Mouse (Mus musculus): Measurements from ENCODE around the gene Afm. TPM values are rescaled to one million over a fixed set of nuclear protein-coding genes. Genes with fewer than 3 reads are reported as not detected.

Gene Afm
- polyA plus RNA-seq, 1 experiment from 2014 or later = 12.8 TPM

DNA sequence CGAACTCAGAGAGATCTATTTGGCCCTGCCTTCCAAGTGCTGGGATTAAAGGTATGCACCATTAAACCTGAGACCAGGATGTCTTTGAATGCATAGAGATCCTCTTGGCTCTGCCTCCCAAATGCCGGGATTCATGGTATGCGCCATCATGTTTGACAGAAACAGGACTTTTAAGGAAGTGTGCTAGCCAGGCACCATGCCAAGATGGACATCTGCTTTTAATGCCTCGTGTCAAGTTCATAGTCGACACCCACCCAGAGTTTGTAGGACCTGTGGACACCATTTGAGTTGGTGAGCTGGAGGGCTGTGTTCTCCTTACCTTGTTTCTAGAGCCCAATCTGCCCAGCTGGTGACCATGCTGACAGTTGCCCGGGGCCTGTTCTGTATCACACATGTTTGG is 73.2 kb downstream of the Afm start:
- ATAC-seq (ENCODE audit: low FRiP score, low TSS enrichment) = no peak
- no peak overlapping the region for H3K4me3 ChIP-seq (ENCODE audit: low read length)
- WGBS = 70% methylated on average over 6 of the region's 6 CpGs
- no peaks in the 10 kb centered on the region for H3K36me3 ChIP-seq (ENCODE audit: insufficient read depth, low read length)
- H3K4me2 ChIP-seq (replicated peaks; ENCODE audit: low read depth, low read length) = no peak overlapping the region
- H3K4me1 ChIP-seq (ENCODE audit: insufficient read depth, low read length) = no peaks in the 10 kb centered on the region
- no peak overlapping the region for H3K27ac ChIP-seq (ENCODE audit: low read length)
- H3K9ac ChIP-seq (replicated peaks; ENCODE audit: low read length) = no peak overlapping the region
- no peaks in the 10 kb centered on the region for H3K27me3 ChIP-seq (ENCODE audit: insufficient read depth, low read length)
- no peaks in the 10 kb centered on the region for H3K9me3 ChIP-seq (ENCODE audit: low read length)

DNA sequence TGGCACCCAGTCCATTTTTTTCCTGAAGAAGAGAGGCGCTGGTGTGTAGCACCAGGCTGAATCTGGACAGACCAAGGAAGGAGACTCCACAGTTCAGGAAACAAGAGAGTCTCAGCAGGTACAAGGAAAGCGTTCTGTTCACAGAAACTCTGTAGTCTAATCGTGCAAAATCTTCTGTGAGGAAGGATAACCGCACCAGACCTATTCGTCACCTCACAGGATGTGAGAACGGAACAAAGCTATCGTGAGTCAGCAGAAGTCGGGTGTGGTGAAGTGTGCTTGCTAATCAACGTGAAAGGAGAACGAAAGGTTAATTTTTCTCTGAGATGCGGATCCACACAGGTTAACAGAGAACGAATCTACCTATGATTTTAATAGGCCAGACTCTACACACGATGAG is 76.2 kb downstream of the Afm start:
- no peak overlapping the region for H3K4me2 ChIP-seq (replicated peaks; ENCODE audit: low read depth, low read length)
- H3K4me1 ChIP-seq (ENCODE audit: insufficient read depth, low read length) = peaks cover 3% of the 10 kb centered on the region; the same call in 1 of the 2 replicates
- WGBS = 76% methylated on average over 13 of the region's 13 CpGs
- H3K36me3 ChIP-seq (ENCODE audit: insufficient read depth, low read length) = no peaks in the 10 kb centered on the region
- no peak overlapping the region for H3K4me3 ChIP-seq (ENCODE audit: low read length)
- H3K27me3 ChIP-seq (ENCODE audit: insufficient read depth, low read length) = no peaks in the 10 kb centered on the region
- H3K27ac ChIP-seq (ENCODE audit: low read length) = no peak overlapping the region
- H3K9me3 ChIP-seq (ENCODE audit: low read length) = no peaks in the 10 kb centered on the region
- no peak for ATAC-seq (ENCODE audit: low FRiP score, low TSS enrichment)
- H3K9ac ChIP-seq (replicated peaks; ENCODE audit: low read length) = no peak overlapping the region

DNA sequence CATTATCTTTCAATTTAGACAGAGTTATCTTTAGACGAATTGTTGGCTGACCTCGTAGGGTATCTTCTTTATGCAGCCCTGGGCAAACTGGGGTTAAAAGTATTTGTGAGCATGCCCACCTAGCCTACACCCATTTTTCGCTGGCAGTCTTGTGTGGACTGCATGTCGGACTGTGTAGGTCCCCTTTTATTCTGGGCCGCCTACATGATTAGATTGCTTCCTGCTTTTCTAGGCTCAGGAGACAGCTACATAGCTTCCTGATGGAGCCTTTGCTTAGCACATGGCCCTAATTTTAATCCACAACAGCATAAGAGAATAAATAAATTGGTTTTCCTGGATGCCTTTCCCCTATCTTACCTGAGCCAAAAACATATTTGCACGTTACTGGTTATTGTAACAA is 77.4 kb downstream of the Afm start:
- Histone ChIP-seq H3K4me3 (ENCODE audit: low read length) (no peak overlapping the region), H3K4me2 (replicated peaks; ENCODE audit: low read depth, low read length) (no peak overlapping the region), H3K36me3 (ENCODE audit: insufficient read depth, low read length) (no peaks in the 10 kb centered on the region), H3K4me1 (ENCODE audit: insufficient read depth, low read length) (peaks cover 3% of the 10 kb centered on the region; the same call in 1 of the 2 replicates), H3K9ac (replicated peaks; ENCODE audit: low read length) (no peak overlapping the region), H3K27me3 (ENCODE audit: insufficient read depth, low read length) (no peaks in the 10 kb centered on the region), H3K9me3 (ENCODE audit: low read length) (no peaks in the 10 kb centered on the region), H3K27ac (ENCODE audit: low read length) (no peak overlapping the region)
- no peak for ATAC-seq (ENCODE audit: low FRiP score, low TSS enrichment)
- WGBS = 77% methylated on average over 6 of the region's 6 CpGs

DNA sequence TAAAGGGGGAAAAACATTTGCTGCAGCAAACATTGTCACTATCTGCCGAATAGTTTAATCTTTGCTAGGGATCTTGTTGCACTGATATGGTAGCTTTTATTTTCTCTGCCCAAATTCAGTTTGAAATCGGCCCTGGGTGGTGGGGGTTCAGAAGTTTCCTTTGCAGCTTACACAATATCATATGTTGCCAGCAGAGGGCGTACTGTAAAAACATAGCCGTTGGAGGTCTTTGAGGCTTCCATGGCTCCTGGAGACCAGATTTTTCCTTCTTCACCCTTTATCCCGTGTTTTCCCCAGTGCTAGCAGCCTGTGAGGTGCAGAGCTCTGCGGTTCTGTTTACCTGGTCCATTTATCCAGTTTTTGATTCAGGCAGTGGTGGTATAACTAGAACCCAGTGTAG is 82.7 kb downstream of the Afm start:
- Histone ChIP-seq H3K27ac (ENCODE audit: low read length) (no peak overlapping the region), H3K27me3 (ENCODE audit: insufficient read depth, low read length) (no peaks in the 10 kb centered on the region), H3K4me2 (replicated peaks; ENCODE audit: low read depth, low read length) (no peak overlapping the region), H3K9me3 (ENCODE audit: low read length) (no peaks in the 10 kb centered on the region), H3K9ac (replicated peaks; ENCODE audit: low read length) (no peak overlapping the region), H3K4me1 (ENCODE audit: insufficient read depth, low read length) (peaks cover 3% of the 10 kb centered on the region; the same call in 1 of the 2 replicates), H3K4me3 (ENCODE audit: low read length) (no peak overlapping the region), H3K36me3 (ENCODE audit: insufficient read depth, low read length) (no peaks in the 10 kb centered on the region)
- ATAC-seq (ENCODE audit: low FRiP score, low TSS enrichment) = no peak
- 14% methylated on average over 6 of the region's 6 CpGs for WGBS

Other genes with a start within 250 kb of the Afm start
- 21.1 and 23.0 TPM in 2 replicates for gene Ankrd17, start 152.4 kb upstream of the Afm start, polyA plus RNA-seq (2015; fragmentation: Nextera tagmentation; extraction: Ambion mirVana)
- gene Gm9958, start 151.7 kb upstream of the Afm start, polyA plus RNA-seq (2015; fragmentation: Nextera tagmentation; extraction: Ambion mirVana) = 6.5 and 7.0 TPM in 2 replicates
- 15.6 and 20.6 TPM in 2 replicates for gene Alb, start 58.0 kb upstream of the Afm start, polyA plus RNA-seq (2015; fragmentation: Nextera tagmentation; extraction: Ambion mirVana)
- gene Afp, start 28.2 kb upstream of the Afm start, polyA plus RNA-seq (2015; fragmentation: Nextera tagmentation; extraction: Ambion mirVana) = 122 and 139 TPM in 2 replicates
- gene 5830473C10Rik, start 42.2 kb downstream of the Afm start, polyA plus RNA-seq (2015; fragmentation: Nextera tagmentation; extraction: Ambion mirVana) = 0.35 and 0.39 TPM in 2 replicates
- 18.1 and 18.9 TPM in 2 replicates for gene Rassf6, start 121.7 kb downstream of the Afm start, polyA plus RNA-seq (2015; fragmentation: Nextera tagmentation; extraction: Ambion mirVana)
- gene Cxcl5, start 240.4 kb downstream of the Afm start, polyA plus RNA-seq (2015; fragmentation: Nextera tagmentation; extraction: Ambion mirVana) = 0.14 TPM in 1 of 2 replicates, not detected in the other
- gene Ppbp, start 249.6 kb downstream of the Afm start, polyA plus RNA-seq (2015; fragmentation: Nextera tagmentation; extraction: Ambion mirVana) = 1.5 and 1.9 TPM in 2 replicates